ENCODE assay signal across 20 mouse cellular contexts in genomic region chr2:50105992-50106391, GRCm38 (mm10). TPM values are rescaled to one million over a fixed set of nuclear protein-coding genes. Genes with fewer than 3 reads are reported as not detected.
"Had no signal": no experiment of that assay in that cellular context is flagged by ENCODE, and none has a peak within 500 bp of the region (broad histone marks: within the 10 kb centered on the region; RNA-seq: fewer than 3 reads in every experiment).

No protein-coding gene starts in this region.

- H3K4me2 ChIP-seq: lung, embryonic 14.5 days; midbrain, embryonic 11.5 days; midbrain, embryonic 13.5 days; midbrain, embryonic 15.5 days; neural tube, embryonic 13.5 days; neural tube, embryonic 15.5 days had no signal

- H3K9me3 ChIP-seq: megakaryocyte, embryonic 14.5 days; midbrain, embryonic 13.5 days; midbrain, embryonic 15.5 days; neural tube, embryonic 13.5 days; neural tube, embryonic 15.5 days had no signal

- DNase-seq: lung, adult 18-20 months; lung, embryonic 14.5 days; lung, postnatal 10 days; retina, postnatal 1 day; right cerebral cortex, adult 18-20 months; right cerebral cortex, postnatal 25 days; right cerebral cortex, postnatal 4 days; spleen, adult 18-20 months; thymus, adult 18-20 months; thymus, postnatal 14 days; thymus, postnatal 36 days had no signal

- H3K27ac ChIP-seq: macrophage; midbrain, embryonic 13.5 days; midbrain, embryonic 15.5 days; neural tube, embryonic 13.5 days; neural tube, embryonic 15.5 days had no signal

- ATAC-seq: midbrain, embryonic 13.5 days; midbrain, embryonic 15.5 days had no signal

- H3K9ac ChIP-seq: lung, embryonic 14.5 days; midbrain, embryonic 13.5 days; midbrain, embryonic 15.5 days; neural tube, embryonic 13.5 days; neural tube, embryonic 15.5 days had no signal

- H3K27me3 ChIP-seq: midbrain, embryonic 13.5 days; midbrain, embryonic 15.5 days; neural tube, embryonic 13.5 days; neural tube, embryonic 15.5 days had no signal

- H3K4me3 ChIP-seq: megakaryocyte, embryonic 14.5 days; midbrain, embryonic 13.5 days; midbrain, embryonic 15.5 days; neural tube, embryonic 13.5 days; neural tube, embryonic 15.5 days had no signal

- H3K36me3 ChIP-seq: midbrain, embryonic 13.5 days; midbrain, embryonic 15.5 days; neural tube, embryonic 13.5 days; neural tube, embryonic 15.5 days had no signal

RNA-seq across cellular contexts. Expression of gene Lypd6, which starts 39.8 kb away (rescaled TPM):
- total RNA-seq: megakaryocyte progenitor cell, adult 5-6 weeks; monocyte, adult 5-6 weeks had no signal
- polyA plus RNA-seq: macrophage had no signal
